Mouse (Mus musculus) stomach, embryonic 16.5 days (tissue): ENCODE measurements around the gene Scgb1b24. TPM values are rescaled to one million over a fixed set of nuclear protein-coding genes. Genes with fewer than 3 reads are reported as not detected.

Source experiments
- ATAC-seq: fragments of 200-750 bp; cut with Nextera tagmentation; 2 replicates; pipeline ENCODE4 v1.8.0; 2017; ENCODE audit warnings: moderate number of reproducible peaks, moderate TSS enrichment; ENCODE audit not compliant: insufficient read depth, low FRiP score
- H3K27ac ChIP-seq: fragments of 300-500 bp; sonication (generic); 2 replicates; pipeline ENCODE4 v1.5.1; 2014; ENCODE audit warnings: low read length
- H3K27me3 ChIP-seq: fragments of 300-500 bp; sonication (generic); 2 replicates; pipeline ENCODE4 v1.6.1; 2014; ENCODE audit warnings: low read length, control low read depth, mixed read lengths; ENCODE audit not compliant: control insufficient read depth, insufficient read depth
- H3K36me3 ChIP-seq: fragments of 300-500 bp; sonication (generic); 2 replicates; pipeline ENCODE4 v1.6.1; 2014; ENCODE audit warnings: low read length; ENCODE audit not compliant: control insufficient read depth, insufficient read depth
- H3K4me1 ChIP-seq: fragments of 300-500 bp; sonication (generic); 2 replicates; pipeline ENCODE4 v1.6.1; 2014; ENCODE audit warnings: low read length, control low read depth, mixed read lengths; ENCODE audit not compliant: control insufficient read depth, insufficient read depth
- H3K4me2 ChIP-seq: fragments of 300-500 bp; sonication (generic); 2 replicates; pipeline ENCODE4 v1.6.1; 2014; ENCODE audit warnings: low read depth, low read length, mixed read lengths
- H3K4me3 ChIP-seq: fragments of 300-500 bp; sonication (generic); replicated peaks from 2 replicates; pipeline ENCODE4 v1.5.1; 2014; ENCODE audit warnings: mild to moderate bottlenecking, low read length
- H3K9ac ChIP-seq: fragments of 300-500 bp; sonication (generic); 2 replicates; pipeline ENCODE4 v1.6.1; 2014; ENCODE audit warnings: low read length
- H3K9me3 ChIP-seq: fragments of 300-500 bp; sonication (generic); replicated peaks from 2 replicates; pipeline ENCODE4 v1.6.1; 2016; ENCODE audit warnings: low read length, control low read depth; ENCODE audit not compliant: control insufficient read depth
- WGBS: fragments of 180-500 bp; shearing (Covaris S2); extraction: QIAGEN DNeasy Blood & Tissue Kit; methylation state at CpG from one replicate; pipeline ENCODE4 v1.1.7; 2014; 5-methylcytosine and 5-hydroxymethylcytosine counted together
- polyA plus RNA-seq: library from polyadenylated mRNA; unstranded; fragments of >200 nt; fragmentation: Nextera tagmentation; extraction: Ambion mirVana; gene quantifications from 2 replicates; pipeline ENCODE4 v1.2.1, GENCODE M21; 2015

Scgb1b24 gene
- not detected in 2 replicates for polyA plus RNA-seq

DNA sequence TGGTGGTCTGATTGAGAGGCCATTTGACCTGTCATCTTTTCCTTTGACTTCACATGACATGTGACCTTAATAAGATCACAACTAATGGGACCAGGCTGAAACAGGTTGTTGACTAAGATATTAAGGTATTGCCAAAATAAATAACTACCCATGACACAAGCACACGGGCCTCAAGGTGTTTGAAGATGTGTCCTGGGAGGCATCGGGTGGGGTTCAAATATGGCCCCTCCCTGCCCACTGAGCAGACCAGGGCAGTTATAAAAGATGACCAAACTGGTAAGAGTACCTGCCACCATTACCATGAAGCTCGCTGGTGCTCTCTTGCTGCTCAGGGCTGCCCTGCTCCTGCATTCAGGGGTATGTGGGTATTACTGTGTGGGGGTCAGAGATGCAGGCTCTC lies at the start of gene Scgb1b24:
Gene Scgb1b24, plus strand, starts transcription at position 301 of the 400 bp plus-strand sequence.
- Histone ChIP-seq H3K9me3 (0 out of 2 replicates have a peak, but pooled peaks cover 13% of the 10 kb centered on the region), H3K27ac (no peak within 1 kb of the TSS), H3K27me3 (no peaks in the 10 kb centered on the region), H3K4me3 (no peak within 1 kb of the TSS), H3K36me3 (no peaks in the 10 kb centered on the region), H3K9ac (no peak within 1 kb of the TSS), H3K4me1 (no peaks in the 10 kb centered on the region), H3K4me2 (no peak within 1 kb of the TSS)
- ATAC-seq: no peak
- 76% methylated on average over 3 of the region's 3 CpGs for WGBS

DNA sequence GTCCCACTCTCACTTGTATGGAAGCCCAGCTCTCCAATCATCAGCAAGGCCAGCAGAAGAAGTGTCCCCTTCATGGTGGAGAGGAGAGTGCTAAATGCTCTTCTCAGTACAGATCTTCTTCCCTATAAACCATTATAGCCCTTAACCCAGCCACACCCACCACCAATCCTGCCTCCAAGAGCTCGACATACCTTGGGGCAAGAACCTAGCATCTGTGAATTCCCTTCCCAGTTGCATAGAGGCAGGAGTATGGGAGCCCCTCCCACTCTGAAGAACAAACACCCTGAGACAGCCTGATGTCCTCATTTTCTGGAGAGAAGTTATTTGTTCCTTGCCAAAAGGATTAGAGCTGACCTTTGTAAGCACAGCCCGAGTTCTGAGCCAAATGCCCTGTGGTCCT lies 4.4 kb upstream of the Scgb1b24 start, which contains the start of gene Scgb2b24:
Gene Scgb2b24, minus strand, starts transcription at position 101 of the 400 bp plus-strand sequence.
- ATAC-seq: no peak
- Histone ChIP-seq H3K4me3 (no peak within 1 kb of the TSS), H3K27me3 (no peaks in the 10 kb centered on the region), H3K4me2 (no peak within 1 kb of the TSS), H3K9me3 (peaks cover 33% of the 10 kb centered on the region), H3K27ac (no peak within 1 kb of the TSS), H3K4me1 (no peaks in the 10 kb centered on the region), H3K36me3 (no peaks in the 10 kb centered on the region), H3K9ac (no peak within 1 kb of the TSS)
- WGBS: 63% methylated on average over 2 of the region's 2 CpGs

Other genes with a start within 250 kb of the Scgb1b24 start
- gene Scgb2b21, start 223.3 kb upstream of the Scgb1b24 start, polyA plus RNA-seq: not detected in 2 replicates
- gene Scgb2b24, start 4.5 kb upstream of the Scgb1b24 start, polyA plus RNA-seq: not detected in 2 replicates
- gene Scgb2b26, start 201.2 kb downstream of the Scgb1b24 start, polyA plus RNA-seq: not detected in 2 replicates